Mouse (Mus musculus) liver, embryonic 11.5 days (tissue): ENCODE data around the gene Dnmt3a. TPM values are rescaled to one million over a fixed set of nuclear protein-coding genes. Genes with fewer than 3 reads are reported as not detected.
"Not testable (repeated sequence)": the region's sequence is repeated elsewhere in the genome, so short reads cannot be mapped to it uniquely, and the experiment has no call there.

ENCODE experiments used
- ATAC-seq: fragments of 200-750 bp; cut with Nextera tagmentation; replicated peaks from 2 replicates; pipeline ENCODE4 v1.8.0; 2017; ENCODE audit warnings: moderate number of reproducible peaks, mild to moderate bottlenecking, moderate TSS enrichment, moderate library complexity; ENCODE audit not compliant: low FRiP score
- DNase-seq: peaks from one replicate; pipeline ENCODE4 v3.0.0-alpha.2; 2017; ENCODE audit warnings: low spot score
- H3K27ac ChIP-seq: fragments of 300-500 bp; sonication (generic); 2 replicates; pipeline ENCODE4 v1.5.1; 2014; ENCODE audit warnings: mild to moderate bottlenecking, low read depth, low read length, control low read depth
- H3K27me3 ChIP-seq: fragments of 300-500 bp; sonication (generic); replicated peaks from 2 replicates; pipeline ENCODE4 v1.6.1; 2014; ENCODE audit warnings: low read length, mixed read lengths; ENCODE audit not compliant: control insufficient read depth, insufficient read depth
- H3K36me3 ChIP-seq: fragments of 300-500 bp; sonication (generic); 2 replicates; pipeline ENCODE4 v1.6.1; 2014; ENCODE audit warnings: mild to moderate bottlenecking, low read length, moderate library complexity, mixed read lengths; ENCODE audit not compliant: control insufficient read depth, insufficient read depth
- H3K4me1 ChIP-seq: fragments of 300-500 bp; sonication (generic); replicated peaks from 2 replicates; pipeline ENCODE4 v1.6.1; 2014; ENCODE audit warnings: low read length, mixed read lengths; ENCODE audit not compliant: control insufficient read depth, insufficient read depth
- H3K4me2 ChIP-seq: fragments of 300-500 bp; sonication (generic); 2 replicates; pipeline ENCODE4 v1.6.1; 2014; ENCODE audit warnings: mild to moderate bottlenecking, control low read depth, moderate library complexity
- H3K4me3 ChIP-seq: fragments of 300-500 bp; sonication (generic); 2 replicates; pipeline ENCODE4 v1.5.1; 2014; ENCODE audit warnings: low read depth, low read length, control low read depth
- H3K9ac ChIP-seq: fragments of 300-500 bp; sonication (generic); 2 replicates; pipeline ENCODE4 v1.6.1; 2014; ENCODE audit warnings: low read depth, low read length, control low read depth
- H3K9me3 ChIP-seq: fragments of 300-500 bp; sonication (generic); 2 replicates; pipeline ENCODE4 v1.6.1; 2016; ENCODE audit warnings: low read length, inconsistent platforms, mixed read lengths; ENCODE audit not compliant: control insufficient read depth
- WGBS: fragments of 180-500 bp; shearing (Covaris S2); extraction: QIAGEN DNeasy Blood & Tissue Kit; methylation state at CpG from one replicate; pipeline ENCODE4 v1.1.7; 2014; 5-methylcytosine and 5-hydroxymethylcytosine counted together
- polyA plus RNA-seq: library from polyadenylated mRNA; unstranded; fragments of >200 nt; fragmentation: Nextera tagmentation; extraction: Ambion mirVana; gene quantifications from 2 replicates; pipeline ENCODE4 v1.2.1, GENCODE M21; 2014

Gene Dnmt3a
- polyA plus RNA-seq, 1 experiment from 2014 or later: 73.3 TPM

DNA sequence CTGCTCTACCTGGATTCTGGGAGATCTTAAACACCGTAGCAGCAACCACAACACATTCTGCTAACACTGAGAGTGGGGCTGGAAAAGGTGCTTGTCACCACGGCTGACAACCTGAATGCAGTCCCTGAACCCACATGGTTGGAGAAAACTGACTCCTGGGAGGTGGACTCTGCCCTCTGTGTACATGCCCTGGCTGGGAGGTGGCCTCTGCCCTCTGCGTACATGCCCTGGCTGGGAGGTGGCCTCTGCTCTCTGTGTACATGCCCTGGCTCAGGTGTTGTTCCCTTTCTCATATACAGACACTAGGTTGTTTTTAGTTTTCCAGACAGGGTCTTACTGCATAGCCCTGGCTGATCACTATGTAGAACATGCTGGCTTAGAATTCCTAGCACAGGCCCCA, 113.6 kb downstream of the Dnmt3a start:
- Histone ChIP-seq H3K4me3 (no peak overlapping the region), H3K9ac (no peak overlapping the region), H3K36me3 (no peaks in the 10 kb centered on the region), H3K4me1 (0 out of 2 replicates have a peak, but pooled peaks cover 3% of the 10 kb centered on the region), H3K27me3 (no peaks in the 10 kb centered on the region), H3K27ac (no peak overlapping the region), H3K4me2 (no peak overlapping the region), H3K9me3 (no peaks in the 10 kb centered on the region)
- DNase-seq: no peak
- peak; percentile 70 for ATAC-seq
- 68% methylated on average over 3 of the region's 3 CpGs for WGBS

DNA sequence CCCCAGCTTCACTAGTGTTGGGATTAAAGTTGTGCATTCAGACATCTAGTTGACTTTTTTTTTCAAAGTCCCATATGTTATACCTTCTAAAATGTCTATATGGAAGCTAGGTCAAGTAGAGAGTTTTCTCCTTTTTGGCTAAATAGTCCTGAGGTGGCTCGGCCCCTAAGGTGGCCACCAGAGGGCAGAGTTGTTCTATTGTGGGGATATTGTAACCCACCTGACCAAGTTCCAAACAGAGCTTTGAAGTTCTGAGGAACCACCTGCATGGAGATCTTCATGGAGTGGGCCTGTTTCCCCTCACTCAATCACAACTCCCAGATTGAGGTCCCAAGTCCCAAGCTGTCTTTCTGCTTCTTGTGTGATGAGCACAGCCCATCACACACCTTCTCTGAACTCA, 120.3 kb downstream of the Dnmt3a start:
- Histone ChIP-seq H3K9ac (no peak overlapping the region), H3K9me3 (no peaks in the 10 kb centered on the region), H3K36me3 (no peaks in the 10 kb centered on the region), H3K4me2 (no peak overlapping the region), H3K27ac (no peak overlapping the region), H3K27me3 (no peaks in the 10 kb centered on the region), H3K4me3 (no peak overlapping the region), H3K4me1 (no peaks in the 10 kb centered on the region)
- ATAC-seq (no peak), DNase-seq (no peak)
- 3% methylated on average over 1 of the region's 1 CpGs for WGBS

DNA sequence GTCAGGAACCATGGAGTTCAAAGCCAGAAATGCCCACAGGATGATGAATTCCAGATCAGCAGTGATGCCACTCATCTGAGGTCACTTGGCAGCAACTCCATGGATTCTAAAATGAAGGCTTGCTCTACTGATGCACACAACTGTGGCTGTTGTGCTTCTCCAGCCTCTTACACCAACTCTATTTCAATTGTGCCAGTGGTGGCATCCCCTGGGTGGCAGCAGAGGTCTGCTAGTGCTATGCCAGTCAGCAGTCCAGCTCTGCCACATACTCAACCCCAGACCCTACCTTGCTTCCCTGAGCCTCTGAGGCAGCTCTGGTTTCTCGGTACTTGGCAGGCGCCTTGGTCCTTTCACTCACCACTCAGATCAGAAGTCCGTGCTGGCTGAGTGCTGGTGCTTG, 123.0 kb downstream of the Dnmt3a start:
- no peaks in the 10 kb centered on the region for H3K27me3 ChIP-seq
- H3K9ac ChIP-seq: no peak overlapping the region
- no peaks in the 10 kb centered on the region for H3K36me3 ChIP-seq
- no peak overlapping the region for H3K4me2 ChIP-seq
- no peak for DNase-seq
- H3K4me1 ChIP-seq: no peaks in the 10 kb centered on the region
- 82% methylated on average over 3 of the region's 3 CpGs for WGBS
- no peak for ATAC-seq
- H3K4me3 ChIP-seq: no peak overlapping the region
- H3K9me3 ChIP-seq: no peaks in the 10 kb centered on the region
- H3K27ac ChIP-seq: no peak overlapping the region

DNA sequence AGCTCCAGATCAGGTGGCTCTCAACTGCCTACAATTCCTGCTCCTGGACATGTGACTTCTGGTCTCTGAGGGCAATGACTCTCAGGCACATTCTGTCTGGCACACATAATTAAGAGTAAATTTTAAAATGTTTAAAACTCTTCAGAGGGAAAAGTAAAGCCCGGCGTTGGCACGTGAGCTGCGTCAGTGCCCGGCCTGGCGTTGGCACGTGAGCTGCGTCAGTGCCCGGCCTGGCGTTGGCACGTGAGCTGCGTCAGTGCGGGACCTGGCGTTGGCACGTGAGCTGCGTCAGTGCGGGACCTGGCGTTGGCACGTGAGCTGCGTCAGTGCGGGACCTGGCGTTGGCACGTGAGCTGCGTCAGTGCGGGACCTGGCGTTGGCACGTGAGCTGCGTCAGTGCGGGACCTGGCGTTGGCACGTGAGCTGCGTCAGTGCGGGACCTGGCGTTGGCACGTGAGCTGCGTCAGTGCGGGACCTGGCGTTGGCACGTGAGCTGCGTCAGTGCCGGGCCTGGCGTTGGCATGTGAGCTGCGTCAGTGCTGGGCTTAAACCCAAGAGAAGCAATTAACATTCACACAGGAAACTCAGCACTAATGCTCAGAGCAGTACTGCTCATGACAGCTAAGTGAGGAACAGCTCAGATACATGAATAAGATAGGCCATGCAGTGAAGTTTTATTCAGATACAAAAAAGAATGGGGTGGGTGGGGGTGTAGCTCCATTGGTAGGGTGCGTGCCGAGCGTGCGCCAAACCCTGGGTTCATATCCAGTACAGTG, 124.5 kb downstream of the Dnmt3a start:
- H3K9me3 ChIP-seq, H3K4me1 ChIP-seq, H3K9ac ChIP-seq, H3K27me3 ChIP-seq, H3K4me3 ChIP-seq, H3K4me2 ChIP-seq, ATAC-seq, DNase-seq, H3K36me3 ChIP-seq, H3K27ac ChIP-seq: not testable (repeated sequence)
- 87% methylated on average over 32 of the region's 47 CpGs for WGBS

DNA sequence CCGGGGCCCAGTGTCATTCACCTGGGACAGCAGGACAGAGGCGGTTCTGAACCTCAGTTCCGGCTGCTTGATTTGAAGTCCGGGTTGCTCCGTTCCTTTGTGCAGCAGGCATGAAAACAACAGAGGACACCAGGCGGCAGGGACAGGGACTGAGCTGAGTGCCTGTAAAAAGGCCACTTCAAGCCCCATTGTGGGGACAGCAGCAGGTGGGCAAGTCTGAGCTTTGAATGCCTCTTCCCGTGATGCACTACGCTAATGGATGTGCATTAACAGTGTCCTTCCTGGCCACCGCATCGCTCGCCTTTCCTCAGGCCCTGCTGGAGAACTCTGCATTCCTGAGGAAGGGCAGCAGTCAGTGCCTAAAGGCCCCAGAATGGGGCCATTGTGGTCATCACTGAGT, 136.2 kb downstream of the Dnmt3a start:
- H3K9ac ChIP-seq: no peak overlapping the region
- no peak for DNase-seq
- WGBS: 48% methylated on average over 11 of the region's 11 CpGs
- no peaks in the 10 kb centered on the region for H3K9me3 ChIP-seq
- H3K4me3 ChIP-seq: no peak overlapping the region
- no peaks in the 10 kb centered on the region for H3K4me1 ChIP-seq
- H3K4me2 ChIP-seq: no peak overlapping the region
- no peak overlapping the region for H3K27ac ChIP-seq
- H3K36me3 ChIP-seq: no peaks in the 10 kb centered on the region
- ATAC-seq: no peak
- no peaks in the 10 kb centered on the region for H3K27me3 ChIP-seq

DNA sequence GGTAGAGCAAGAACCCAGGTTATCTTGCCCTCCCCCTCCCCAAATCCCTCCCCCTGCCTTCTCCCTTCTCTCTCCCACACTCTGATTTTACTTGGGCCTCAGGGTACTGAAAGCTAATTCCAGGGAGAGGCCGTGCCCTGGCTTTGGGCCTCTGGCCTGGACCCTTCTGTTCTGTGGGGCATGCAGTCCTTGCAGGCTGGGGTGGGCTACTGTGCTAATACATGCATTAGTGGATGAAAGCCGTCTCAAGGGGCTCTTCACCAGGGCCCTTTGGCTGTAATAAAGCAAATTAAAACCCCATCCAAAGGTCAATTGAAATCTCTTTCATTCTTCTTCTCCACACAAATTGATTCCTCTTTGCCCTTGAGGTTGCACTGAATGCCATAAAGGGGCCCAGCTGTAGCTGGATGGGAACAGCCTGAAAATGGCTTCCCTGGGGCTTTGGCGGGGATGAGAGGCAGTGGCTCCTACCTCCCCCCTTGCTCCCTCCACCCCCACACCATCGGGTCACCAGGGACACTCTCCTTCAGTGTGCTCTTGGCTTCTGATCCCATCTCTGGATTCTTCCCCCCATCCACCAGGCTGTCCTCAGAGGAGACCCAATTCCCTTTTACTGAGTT, 138.8 kb downstream of the Dnmt3a start:
- Histone ChIP-seq H3K9ac (no peak overlapping the region), H3K27ac (no peak overlapping the region), H3K36me3 (no peaks in the 10 kb centered on the region), H3K27me3 (no peaks in the 10 kb centered on the region), H3K4me3 (no peak overlapping the region), H3K4me2 (no peak overlapping the region), H3K4me1 (no peaks in the 10 kb centered on the region), H3K9me3 (no peaks in the 10 kb centered on the region)
- no peak for ATAC-seq
- 64% methylated on average over 4 of the region's 4 CpGs for WGBS
- DNase-seq: no peak

DNA sequence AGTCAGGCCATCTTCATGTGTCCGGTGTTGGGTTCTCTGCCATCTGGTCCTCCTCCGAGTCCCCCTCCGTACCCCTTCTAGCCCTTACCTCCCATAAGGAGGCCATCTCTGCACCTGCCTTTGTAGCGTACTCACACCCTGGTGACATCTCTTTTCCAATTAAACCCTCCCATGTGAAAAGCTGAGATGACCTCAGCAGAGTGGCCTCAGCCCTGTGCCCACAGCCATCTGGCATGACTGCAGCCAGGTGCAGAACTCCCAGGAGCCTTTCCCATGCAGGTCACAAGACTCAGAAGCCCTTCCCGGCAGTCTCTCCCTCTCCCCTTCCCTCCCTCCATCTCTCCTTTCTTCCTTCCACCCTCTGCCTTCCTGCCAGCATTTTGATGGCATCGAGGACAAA, 141.7 kb downstream of the Dnmt3a start:
- no peaks in the 10 kb centered on the region for H3K27me3 ChIP-seq
- no peaks in the 10 kb centered on the region for H3K9me3 ChIP-seq
- H3K4me3 ChIP-seq: no peak overlapping the region
- no peaks in the 10 kb centered on the region for H3K36me3 ChIP-seq
- H3K9ac ChIP-seq: no peak overlapping the region
- DNase-seq (no peak), ATAC-seq (no peak)
- no peaks in the 10 kb centered on the region for H3K4me1 ChIP-seq
- no peak overlapping the region for H3K4me2 ChIP-seq
- H3K27ac ChIP-seq: no peak overlapping the region
- 70% methylated on average over 6 of the region's 6 CpGs for WGBS

DNA sequence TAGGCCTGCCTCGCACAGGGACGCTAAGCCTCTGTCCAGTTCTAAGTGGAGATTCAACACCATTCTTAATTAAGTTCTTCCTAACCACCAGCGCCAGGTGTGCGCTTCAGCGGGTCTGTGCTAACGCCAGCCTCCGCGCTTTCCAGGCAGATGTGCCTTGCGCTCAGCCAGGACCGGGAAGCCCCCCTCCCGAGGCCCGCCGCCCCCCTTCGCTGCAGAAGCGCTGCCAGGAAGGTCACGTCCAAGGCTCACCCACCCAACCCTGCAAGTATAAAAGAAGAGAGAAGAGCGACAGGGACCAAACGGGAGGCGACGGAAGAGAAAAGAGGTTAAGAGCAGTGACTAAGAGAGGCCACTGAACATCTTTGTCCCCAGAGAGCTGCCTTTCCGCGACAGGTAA, 148.8 kb downstream of the Dnmt3a start, which contains the start of gene Pomc:
TSS of gene Pomc (plus strand) at position 301 of the 400 bp plus-strand sequence.
- H3K36me3 ChIP-seq: no peaks in the 10 kb centered on the region
- H3K4me3 ChIP-seq: no peak within 1 kb of the TSS
- H3K4me1 ChIP-seq: 0 out of 2 replicates have a peak, but pooled peaks cover under 1% of the 10 kb centered on the region
- no peak within 1 kb of the TSS for H3K27ac ChIP-seq
- no peak for ATAC-seq
- peaks cover 17% of the 10 kb centered on the region for H3K27me3 ChIP-seq
- WGBS: 24% methylated on average over 22 of the region's 22 CpGs
- no peak for DNase-seq
- no peaks in the 10 kb centered on the region for H3K9me3 ChIP-seq
- H3K4me2 ChIP-seq: no peak within 1 kb of the TSS
- H3K9ac ChIP-seq: no peak within 1 kb of the TSS

DNA sequence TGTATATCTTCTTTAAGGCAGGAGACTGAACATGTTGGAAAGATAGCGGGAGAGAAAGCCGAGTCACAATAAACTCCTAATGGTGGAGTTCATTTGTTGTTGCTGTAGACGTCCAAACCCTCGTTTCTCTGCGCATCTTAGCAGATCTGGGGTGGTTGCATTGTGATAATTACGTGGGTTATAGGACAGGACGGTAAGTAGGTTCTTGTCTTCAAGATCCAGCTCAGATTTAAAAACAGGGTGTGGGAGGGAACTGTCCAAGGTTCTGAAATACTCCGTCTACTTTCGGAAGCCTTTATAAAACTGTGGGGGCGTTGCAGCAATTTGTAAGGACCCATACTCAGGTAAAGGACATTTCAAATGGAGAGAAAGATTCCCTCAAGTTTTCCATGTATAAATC, 149.6 kb downstream of the Dnmt3a start:
- Histone ChIP-seq H3K9me3 (no peaks in the 10 kb centered on the region), H3K4me2 (no peak overlapping the region), H3K36me3 (no peaks in the 10 kb centered on the region), H3K4me3 (no peak overlapping the region), H3K9ac (no peak overlapping the region), H3K27me3 (peaks cover 17% of the 10 kb centered on the region), H3K4me1 (peaks cover 4% of the 10 kb centered on the region; the same call in 1 of the 2 replicates), H3K27ac (no peak overlapping the region)
- 31% methylated on average over 10 of the region's 10 CpGs for WGBS
- no peak for DNase-seq
- ATAC-seq: no peak
